Mouse (Mus musculus): Measurements from ENCODE around the gene Armc12.

DNA sequence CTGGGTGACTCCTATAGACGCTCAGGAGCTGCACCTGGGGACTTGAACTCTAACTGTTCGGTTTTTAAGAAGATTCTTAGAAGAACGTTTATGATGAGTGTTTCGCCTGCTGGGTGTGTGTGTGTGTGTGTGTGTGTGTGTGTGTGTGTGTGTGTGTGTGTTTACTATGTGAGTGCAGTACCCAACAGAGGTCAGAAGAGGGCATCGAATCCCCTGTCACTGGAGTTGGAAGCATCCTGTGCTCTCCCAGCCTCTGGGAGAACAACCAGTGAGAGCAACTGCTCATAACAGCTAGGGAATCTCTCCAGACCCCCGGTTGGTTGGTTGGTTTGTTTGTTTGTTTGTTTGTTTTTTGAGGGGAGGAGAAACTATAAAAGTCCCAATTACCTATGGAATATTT lies 43.9 kb upstream of the Armc12 start:
- TF ChIP-seq CTCF (IDR thresholded peaks at IDR 0.05; ENCODE audit: low read depth, low read length) (no peak), GATA2 (IDR thresholded peaks at IDR 0.05; ENCODE audit: borderline replicate concordance, low read depth, low read length) (no peak), TAL1 (conservative IDR thresholded peaks at IDR 0.05; ENCODE audit: low read depth, low read length) (no peak)
